In genomic region chr13:99644771-99645170, GRCm38 (mm10) we compare ENCODE assay signal across 17 mouse cellular contexts.
A peak's percentile ranks its signal among the peaks of the same experiment; 100 is the strongest.
DNase-seq lines count a peak whose midpoint lies in the region; ATAC-seq and TF ChIP-seq lines count a peak whose summit lies in the region.
"Had no signal": no experiment of that assay in that cellular context is flagged by ENCODE, and none has a peak within 500 bp of the region (broad histone marks: within the 10 kb centered on the region; RNA-seq: fewer than 3 reads in every experiment).

No protein-coding gene starts in this region.

- H3K9me3 ChIP-seq in midbrain, embryonic 13.5 days: no peaks in the 10 kb centered on the region
- no peaks in the 10 kb centered on the region for H3K9me3 ChIP-seq in midbrain, embryonic 11.5 days (ENCODE audit: control insufficient read depth, low read length)
- H3K9me3 ChIP-seq in embryonic facial prominence, embryonic 10.5 days: no peaks in the 10 kb centered on the region
- no peaks in the 10 kb centered on the region for H3K9me3 ChIP-seq in hindbrain, postnatal 0 days (ENCODE audit: low read length)
- H3K9me3 ChIP-seq: intestine, embryonic 15.5 days; limb, embryonic 12.5 days; megakaryocyte, embryonic 14.5 days had no signal

- no peak for DNase-seq in frontal cortex, postnatal 10 days (ENCODE audit: low spot score in 2 of 2)
- no peak for DNase-seq in midbrain, embryonic 11.5 days (ENCODE audit: low spot score, missing footprints)
- DNase-seq in embryonic facial prominence, embryonic 10.5 days (ENCODE audit: low spot score): peak; percentile 5
- DNase-seq in hindbrain, postnatal 0 days (ENCODE audit: low spot score): peak; percentile 64
- DNase-seq in urinary bladder, postnatal 36 days (ENCODE audit: low spot score in 2 of 2): no peak
- no peak for DNase-seq in layer of hippocampus, adult 9-11 months
- DNase-seq: gastrocnemius, adult 2 months; heart, postnatal 14 days; thymus, adult 2 months had no signal

- peaks cover 33% of the 10 kb centered on the region for H3K4me1 ChIP-seq in midbrain, embryonic 13.5 days (replicated peaks)
- H3K4me1 ChIP-seq in midbrain, embryonic 11.5 days (ENCODE audit: control insufficient read depth, insufficient read depth, low read length): peaks cover 5% of the 10 kb centered on the region
- peaks cover 26% of the 10 kb centered on the region for H3K4me1 ChIP-seq in embryonic facial prominence, embryonic 10.5 days
- H3K4me1 ChIP-seq in hindbrain, postnatal 0 days (ENCODE audit: insufficient read depth, low read length): peaks cover 16% of the 10 kb centered on the region
- H3K4me1 ChIP-seq: intestine, embryonic 15.5 days had no signal

- no peak overlapping the region for H3K9ac ChIP-seq in midbrain, embryonic 13.5 days (replicated peaks)
- H3K9ac ChIP-seq in midbrain, embryonic 11.5 days (ENCODE audit: low read length): no peak overlapping the region
- H3K9ac ChIP-seq in hindbrain, postnatal 0 days (replicated peaks; ENCODE audit: low read length): no peak overlapping the region
- H3K9ac ChIP-seq: intestine, embryonic 15.5 days; limb, embryonic 12.5 days; liver, embryonic 14.5 days had no signal

- H3K4me2 ChIP-seq in midbrain, embryonic 13.5 days (replicated peaks): no peak overlapping the region
- no peak overlapping the region for H3K4me2 ChIP-seq in midbrain, embryonic 11.5 days
- H3K4me2 ChIP-seq in hindbrain, postnatal 0 days (ENCODE audit: low read depth, low read length): no peak overlapping the region
- H3K4me2 ChIP-seq: intestine, embryonic 15.5 days; limb, embryonic 12.5 days had no signal

- peak overlapping the region; percentile 52 for H3K27ac ChIP-seq in midbrain, embryonic 13.5 days
- H3K27ac ChIP-seq in midbrain, embryonic 11.5 days (ENCODE audit: low read depth, low read length): no peak overlapping the region
- no peak overlapping the region for H3K27ac ChIP-seq in embryonic facial prominence, embryonic 10.5 days (replicated peaks)
- peak overlapping the region; percentile 45; the same call in 1 of the 2 replicates for H3K27ac ChIP-seq in hindbrain, postnatal 0 days
- H3K27ac ChIP-seq: gastrocnemius, adult 2 months; intestine, embryonic 15.5 days; kidney, postnatal 0 days; limb, embryonic 12.5 days; liver, embryonic 14.5 days had no signal

- ATAC-seq in frontal cortex, adult (ENCODE audit: low TSS enrichment): peak; percentile 66
- no peak for ATAC-seq in midbrain, embryonic 13.5 days
- no peak for ATAC-seq in midbrain, embryonic 11.5 days (ENCODE audit: low FRiP score)
- peak; percentile 25 for ATAC-seq in hindbrain, postnatal 0 days
- ATAC-seq: intestine, embryonic 15.5 days; lung, postnatal 0 days had no signal

- H3K36me3 ChIP-seq in midbrain, embryonic 13.5 days: no peaks in the 10 kb centered on the region
- no peaks in the 10 kb centered on the region for H3K36me3 ChIP-seq in midbrain, embryonic 11.5 days (ENCODE audit: control insufficient read depth, insufficient read depth, low read length)
- no peaks in the 10 kb centered on the region for H3K36me3 ChIP-seq in embryonic facial prominence, embryonic 10.5 days (replicated peaks)
- no peaks in the 10 kb centered on the region for H3K36me3 ChIP-seq in hindbrain, postnatal 0 days (ENCODE audit: insufficient read depth, low read length)
- H3K36me3 ChIP-seq: intestine, embryonic 15.5 days; limb, embryonic 12.5 days had no signal

- H3K27me3 ChIP-seq in midbrain, embryonic 13.5 days: no peaks in the 10 kb centered on the region
- no peaks in the 10 kb centered on the region for H3K27me3 ChIP-seq in midbrain, embryonic 11.5 days (ENCODE audit: control insufficient read depth, insufficient read depth, low read length)
- H3K27me3 ChIP-seq in embryonic facial prominence, embryonic 10.5 days (replicated peaks; ENCODE audit: low read depth, poor library complexity, severe bottlenecking): no peaks in the 10 kb centered on the region
- no peaks in the 10 kb centered on the region for H3K27me3 ChIP-seq in hindbrain, postnatal 0 days (ENCODE audit: insufficient read depth, low read length)
- H3K27me3 ChIP-seq: intestine, embryonic 15.5 days; limb, embryonic 12.5 days; megakaryocyte, embryonic 14.5 days had no signal

- no peak overlapping the region for H3K4me3 ChIP-seq in midbrain, embryonic 13.5 days (replicated peaks)
- no peak overlapping the region for H3K4me3 ChIP-seq in midbrain, embryonic 11.5 days (ENCODE audit: low read depth, low read length)
- no peak overlapping the region for H3K4me3 ChIP-seq in embryonic facial prominence, embryonic 10.5 days
- no peak overlapping the region for H3K4me3 ChIP-seq in hindbrain, postnatal 0 days (ENCODE audit: low read length)
- H3K4me3 ChIP-seq: gastrocnemius, adult 2 months; intestine, embryonic 15.5 days; limb, embryonic 12.5 days; megakaryocyte, embryonic 14.5 days had no signal

- no peak for TF ChIP-seq CTCF in hindbrain, postnatal 0 days (IDR thresholded peaks at IDR 0.05; ENCODE audit: low read depth)

- WGBS in midbrain, embryonic 13.5 days: 66% methylated on average over 1 of the region's 1 CpGs
- 93% methylated on average over 1 of the region's 1 CpGs for WGBS in midbrain, embryonic 11.5 days
- WGBS in embryonic facial prominence, embryonic 10.5 days: 96% methylated on average over 1 of the region's 1 CpGs
- whole genome bisulfite sequencing in hindbrain, postnatal 0 days: 61% methylated on average over 1 of the region's 1 CpGs

Comparison
In these comparisons a context has a peak if more than half of its experiments do, and no peak if none do; other contexts are left out.
1. H3K27ac ChIP-seq: peak in midbrain, embryonic 13.5 days (single experiment) and hindbrain, postnatal 0 days (single experiment); none in midbrain, embryonic 11.5 days (single experiment) and embryonic facial prominence, embryonic 10.5 days (single experiment).
2. ATAC-seq: peak in frontal cortex, adult (single experiment) and hindbrain, postnatal 0 days (single experiment); none in midbrain, embryonic 13.5 days (single experiment) and midbrain, embryonic 11.5 days (single experiment).
3. DNase-seq: peak in embryonic facial prominence, embryonic 10.5 days (single experiment) and hindbrain, postnatal 0 days (single experiment); none in frontal cortex, postnatal 10 days (0 of 2), midbrain, embryonic 11.5 days (single experiment), urinary bladder, postnatal 36 days (0 of 2) and layer of hippocampus, adult 9-11 months (single experiment).